Mouse (Mus musculus): Measurements from ENCODE around the gene Nudt10.
"Not testable (repeated sequence)": the region's sequence is repeated elsewhere in the genome, so short reads cannot be mapped to it uniquely, and the experiment has no call there.

Nudt10 gene

GRCm38 (mm10) chrX:6172823-6173640 lies at the start of gene Nudt10:
Gene Nudt10, minus strand, starts transcription at chrX:6173015.
- DNase-seq (ENCODE audit: low spot score): not testable (repeated sequence)

- DNase-seq (ENCODE audit: low spot score): not testable (repeated sequence)
Measured at GRCm38 (mm10) chrX:6172136-6172822, 536 bp downstream of the Nudt10 start.

GRCm38 (mm10) chrX:6171718-6172117 lies 1.1 kb downstream of the Nudt10 start:
- DNase-seq (ENCODE audit: low spot score): no peak

All from embryo, embryonic 10 days (tissue).